Mouse (Mus musculus): ENCODE results near the gene 1810013L24Rik.
"Not testable (repeated sequence)": the region's sequence is repeated elsewhere in the genome, so short reads cannot be mapped to it uniquely, and the experiment has no call there.

- TF ChIP-seq CTCF (IDR thresholded peaks at IDR 0.05; ENCODE audit: control insufficient read depth, insufficient read depth, low read length); POLR2A (IDR thresholded peaks at IDR 0.05; ENCODE audit: borderline replicate concordance, control insufficient read depth, low read depth, low read length): not testable (repeated sequence)
Observed at GRCm38 (mm10) chr16:8906115-8906514, 76.2 kb downstream of the 1810013L24Rik start.
